Mouse (Mus musculus): ENCODE data around the gene Dlg5.

The Dlg5 gene

DNA sequence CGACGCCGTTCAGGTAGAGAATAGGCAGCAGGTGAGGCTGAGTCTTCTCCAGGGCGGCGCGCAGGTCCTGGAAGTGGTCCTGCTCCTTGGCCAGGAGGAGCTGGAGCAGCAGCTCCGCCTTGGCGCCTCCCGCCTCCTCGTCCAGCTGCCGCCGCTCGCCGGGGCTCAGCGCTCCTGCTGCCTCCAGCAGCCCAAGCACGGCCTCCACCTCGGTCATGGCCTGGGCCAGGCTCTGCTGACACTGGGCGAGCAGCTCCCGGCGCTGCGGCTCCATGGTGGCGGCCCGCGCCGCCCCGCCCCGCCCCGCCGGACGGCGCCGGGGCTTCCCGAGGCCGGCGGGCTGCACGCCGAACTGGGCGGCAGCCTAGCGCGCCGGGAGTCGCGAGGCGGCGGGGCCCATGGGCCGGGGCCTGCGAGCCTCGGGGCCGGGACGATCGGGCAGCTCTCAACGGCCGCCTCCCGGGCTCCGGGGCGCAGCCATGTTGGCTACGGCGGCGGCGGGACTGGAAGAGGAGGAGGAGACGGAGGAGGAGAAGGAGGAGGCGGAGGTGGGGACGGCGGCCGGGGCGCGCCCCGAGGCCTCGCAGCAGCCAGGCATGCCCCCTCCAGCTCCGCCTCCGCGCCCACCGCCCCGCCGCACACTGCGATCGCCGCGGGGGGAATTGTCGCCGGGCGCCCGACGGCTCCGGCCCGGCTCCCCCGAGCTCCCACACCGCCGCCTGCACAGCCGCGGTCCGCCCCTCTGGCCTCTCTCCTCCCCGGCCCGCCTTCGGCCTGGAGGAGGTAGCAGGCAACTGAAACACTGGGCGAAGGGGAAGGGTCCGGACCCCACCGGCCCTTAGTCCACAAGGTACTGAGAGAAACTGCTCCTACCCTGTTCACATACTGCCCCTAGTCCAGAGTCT lies at the start of gene Dlg5:
TSS of gene Dlg5 (minus strand) at position 744 of the 905 bp plus-strand sequence.
- no peak for DNase-seq (ENCODE audit: low read depth, low spot score)

DNA sequence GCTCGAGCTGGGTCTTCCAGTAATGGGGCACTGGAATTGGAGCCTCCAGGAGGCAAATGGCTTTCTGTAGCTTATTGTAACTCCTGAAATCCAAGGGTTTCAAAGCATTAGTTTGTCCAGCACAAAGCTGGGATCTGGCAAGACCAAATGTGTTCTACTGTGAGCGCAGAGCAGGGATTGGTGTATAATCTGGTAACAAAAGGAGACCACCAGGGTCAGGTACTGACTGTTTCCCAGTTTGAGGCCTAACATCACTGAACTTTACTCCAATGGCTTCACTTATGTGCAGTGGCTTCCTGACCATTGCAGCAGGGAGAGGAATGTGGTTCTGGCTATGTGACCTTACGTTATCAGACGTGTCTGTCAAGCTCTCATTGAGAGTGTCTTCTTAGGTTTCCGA lies 47.9 kb upstream of the Dlg5 start:
- no peak for DNase-seq (ENCODE audit: low read depth, low spot score)

DNA sequence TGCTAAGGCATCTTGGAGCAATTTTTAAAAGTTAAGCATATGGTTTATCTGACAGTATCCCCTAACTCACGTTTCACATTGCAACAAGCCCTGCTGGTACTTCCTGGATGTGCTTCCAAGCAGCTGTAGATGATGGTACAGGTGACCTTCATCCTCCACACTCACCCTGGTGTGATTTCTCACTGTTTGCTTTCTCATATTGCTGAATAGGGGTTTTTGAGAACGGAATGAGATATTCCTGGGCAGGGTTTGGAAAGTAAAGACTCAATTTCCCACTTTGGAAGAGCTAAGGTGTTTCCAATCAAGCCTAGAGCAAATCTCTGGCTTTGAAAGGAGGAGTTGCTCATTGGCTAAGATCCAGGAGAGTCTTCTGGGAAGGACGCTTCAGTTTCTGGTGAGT lies 47.2 kb upstream of the Dlg5 start, which contains the start of gene E330034G19Rik:
TSS of gene E330034G19Rik (plus strand) at position 301 of the 400 bp plus-strand sequence.
- no peak for DNase-seq (ENCODE audit: low read depth, low spot score)

DNA sequence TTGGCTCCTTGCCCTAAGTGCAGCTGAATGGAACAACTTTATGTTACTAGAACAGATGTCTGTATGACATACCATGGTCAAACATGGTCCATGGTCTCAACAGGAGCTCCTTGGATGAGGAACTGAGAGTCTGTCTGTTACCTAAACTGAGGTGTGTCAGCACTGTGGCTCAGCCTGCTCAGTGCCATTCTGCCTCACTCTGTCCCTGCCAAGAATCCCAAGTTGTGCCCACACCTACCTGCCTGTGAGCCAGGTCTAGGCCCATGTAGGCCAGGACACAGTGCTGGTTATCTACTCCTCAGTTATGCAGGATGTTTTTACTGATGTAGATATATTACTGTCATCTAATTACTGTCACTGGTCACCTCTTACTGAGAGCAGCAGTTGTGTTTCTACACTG lies 45.0 kb upstream of the Dlg5 start:
- DNase-seq (ENCODE audit: low read depth, low spot score) = no peak

DNA sequence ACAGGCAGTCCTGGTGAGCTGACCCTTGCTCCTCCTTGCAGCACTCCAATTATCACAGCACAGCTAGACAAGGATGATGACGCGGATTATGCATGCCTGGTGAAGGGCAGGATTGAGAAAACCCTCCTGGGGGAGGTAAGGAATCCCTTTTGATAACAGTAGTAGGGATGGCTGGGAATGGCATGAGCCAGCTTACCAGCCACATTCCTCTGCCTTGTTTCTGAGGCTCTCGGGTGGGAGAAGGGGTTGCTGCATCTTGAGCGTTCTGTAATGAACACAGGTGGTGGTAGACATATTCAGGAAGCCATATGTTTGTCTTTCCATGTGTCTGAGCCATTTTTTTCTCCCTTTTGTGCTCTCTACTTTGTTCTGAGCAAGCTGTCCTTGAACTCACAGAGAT lies 40.4 kb upstream of the Dlg5 start:
- no peak for DNase-seq (ENCODE audit: low read depth, low spot score)

DNA sequence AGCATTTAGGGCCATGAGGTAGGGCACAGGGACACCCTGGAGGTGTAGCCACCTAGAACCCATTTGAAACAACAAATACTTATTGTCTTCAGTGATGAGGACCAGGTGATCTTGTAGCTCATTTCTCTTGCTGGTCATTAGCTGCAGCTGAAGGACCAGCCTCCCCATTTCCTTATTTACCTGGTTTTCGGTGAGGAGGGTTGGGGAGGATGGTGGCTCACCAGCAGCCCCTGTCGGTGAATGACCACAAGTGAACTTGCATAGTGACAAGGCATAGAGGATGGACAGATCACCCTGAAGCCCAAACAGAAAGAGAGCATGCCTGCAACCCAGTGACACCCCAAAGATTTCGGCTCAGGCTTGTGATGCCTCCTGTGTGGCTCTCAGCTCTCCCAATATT lies 36.6 kb upstream of the Dlg5 start:
- DNase-seq (ENCODE audit: low read depth, low spot score) = no peak

DNA sequence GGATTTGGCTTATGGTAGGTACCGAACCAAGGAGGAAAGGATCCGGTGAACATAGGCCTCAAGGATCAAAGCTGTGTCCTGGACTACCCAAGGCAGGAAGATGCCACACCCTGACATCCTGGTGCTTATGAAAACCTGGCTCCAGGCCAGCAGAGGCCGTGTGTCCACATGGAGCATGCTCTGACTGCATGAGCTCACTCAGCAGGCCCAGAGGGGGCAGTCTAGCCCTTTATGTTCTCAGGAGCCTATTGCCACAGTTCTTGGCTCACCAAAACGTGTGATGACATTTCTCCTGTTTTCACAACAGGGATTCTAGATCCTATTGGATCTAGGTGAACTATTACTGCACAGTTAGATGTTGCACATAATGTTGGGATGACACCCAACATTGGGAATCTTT lies 35.6 kb upstream of the Dlg5 start:
- no peak for DNase-seq (ENCODE audit: low read depth, low spot score)

DNA sequence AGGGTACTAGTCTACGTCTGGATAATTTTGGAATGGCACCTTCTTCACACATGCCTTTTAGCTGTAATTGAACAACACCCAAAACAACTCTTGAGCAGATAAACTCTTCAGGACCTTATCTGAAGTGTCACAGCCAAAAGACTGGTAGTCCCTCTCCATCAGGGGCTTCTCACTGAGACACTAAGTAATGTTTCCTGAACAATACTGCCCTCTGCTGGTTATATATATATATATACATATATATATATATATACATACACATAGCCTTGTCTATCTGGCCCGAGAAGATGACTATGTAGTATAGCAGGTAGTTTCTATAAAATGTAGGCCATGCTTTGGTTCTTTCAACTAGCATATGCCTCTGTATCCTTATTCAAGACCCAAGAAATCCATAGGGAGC lies 29.8 kb upstream of the Dlg5 start:
- DNase-seq (ENCODE audit: low read depth, low spot score) = no peak

DNA sequence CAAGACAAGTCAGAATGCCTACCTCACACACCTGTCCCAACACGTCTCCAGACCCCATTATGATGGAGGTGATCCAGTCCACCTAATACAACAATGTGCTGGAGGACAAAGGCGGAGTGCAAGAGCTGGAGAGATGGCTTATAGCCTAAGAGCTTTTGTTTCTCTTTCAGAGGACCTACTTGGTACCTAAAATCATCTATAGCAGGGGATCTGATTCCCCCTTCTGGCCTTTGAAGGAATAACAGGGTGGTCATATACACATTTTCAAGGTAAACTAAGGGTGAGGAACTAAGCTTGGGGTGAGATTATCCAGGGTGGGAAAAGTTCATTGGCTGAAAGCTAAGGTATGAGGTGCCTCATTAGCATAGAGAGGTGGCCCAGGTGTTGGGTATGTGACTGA lies 27.9 kb upstream of the Dlg5 start:
- DNase-seq (ENCODE audit: low read depth, low spot score) = no peak

DNA sequence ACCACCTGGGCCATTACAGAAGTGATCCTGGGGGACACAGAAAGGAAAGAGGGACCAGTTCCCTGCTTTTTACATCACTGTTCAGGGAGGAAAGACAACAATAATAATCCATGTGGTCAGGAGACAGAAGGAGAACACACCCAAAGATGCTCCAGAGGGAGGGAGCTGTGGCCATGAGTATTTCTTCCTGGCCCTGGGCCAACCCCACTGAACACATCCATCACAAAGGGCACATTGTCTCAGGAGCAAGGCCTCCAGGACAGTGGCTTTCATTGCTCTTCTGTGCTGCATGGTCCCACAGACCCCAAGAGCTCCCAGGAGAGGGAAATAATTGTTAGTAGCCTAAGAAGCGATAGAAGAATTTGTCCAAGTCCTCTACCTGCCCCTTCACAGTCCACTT lies 23.9 kb upstream of the Dlg5 start:
- DNase-seq (ENCODE audit: low read depth, low spot score) = no peak

DNA sequence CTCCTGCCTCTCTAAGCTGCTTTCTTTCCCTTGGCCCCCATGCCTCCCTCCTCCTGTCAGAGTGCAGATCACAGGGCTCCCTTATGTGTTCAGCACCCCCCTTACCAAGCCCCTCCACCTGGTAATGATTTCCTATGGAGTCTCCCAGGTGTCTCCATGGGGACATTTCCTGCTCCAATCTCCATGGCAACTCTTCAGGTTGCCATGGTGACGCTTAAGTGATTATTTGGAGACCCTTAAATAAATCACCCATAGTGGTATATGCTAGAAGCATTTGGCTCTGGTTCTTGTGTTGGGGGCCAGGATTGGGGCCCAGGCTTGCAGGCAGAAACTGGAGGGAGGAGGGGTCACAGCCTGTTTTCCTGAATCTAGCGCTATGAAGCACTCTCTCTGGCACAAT lies 17.2 kb upstream of the Dlg5 start:
- no peak for DNase-seq (ENCODE audit: low read depth, low spot score)

DNA sequence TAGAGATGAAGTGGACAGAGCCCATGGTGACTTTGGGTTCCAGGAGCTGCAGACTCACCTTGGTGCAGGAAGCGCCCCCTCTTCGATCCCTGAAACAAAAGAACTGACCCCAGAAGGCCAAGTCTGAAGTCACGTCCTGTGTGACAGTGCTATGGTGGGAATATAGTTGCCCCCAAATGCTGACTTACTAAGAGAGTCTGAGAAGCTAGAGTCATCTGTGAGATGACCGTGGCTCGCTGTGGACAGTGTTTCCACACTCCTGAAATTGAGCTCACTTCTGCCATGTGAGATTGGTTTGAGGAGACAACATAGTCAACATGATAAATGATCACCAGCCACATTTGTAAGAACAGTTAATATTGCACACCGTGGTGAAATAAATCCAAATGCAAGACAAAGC lies 16.7 kb upstream of the Dlg5 start:
- no peak for DNase-seq (ENCODE audit: low read depth, low spot score)

DNA sequence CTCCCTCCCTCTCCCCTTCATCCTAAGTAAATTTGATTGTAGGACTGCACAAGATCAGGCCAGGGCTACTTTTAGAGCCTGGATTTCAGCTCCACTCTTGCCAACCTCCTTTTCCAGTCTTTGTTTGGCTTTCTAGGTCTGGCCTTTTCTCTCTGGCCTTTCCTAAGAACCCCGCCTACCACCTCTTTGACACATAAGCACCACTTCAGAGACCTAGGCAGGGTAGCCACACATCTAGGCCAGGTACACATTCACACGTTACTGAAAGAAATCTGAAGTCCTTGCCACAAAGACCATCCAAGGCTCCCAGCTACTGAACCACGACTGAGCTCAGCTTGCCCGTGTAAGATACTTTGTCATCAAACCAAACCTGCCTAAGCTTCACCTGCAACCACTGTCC lies 14.7 kb upstream of the Dlg5 start:
- no peak for DNase-seq (ENCODE audit: low read depth, low spot score)

DNA sequence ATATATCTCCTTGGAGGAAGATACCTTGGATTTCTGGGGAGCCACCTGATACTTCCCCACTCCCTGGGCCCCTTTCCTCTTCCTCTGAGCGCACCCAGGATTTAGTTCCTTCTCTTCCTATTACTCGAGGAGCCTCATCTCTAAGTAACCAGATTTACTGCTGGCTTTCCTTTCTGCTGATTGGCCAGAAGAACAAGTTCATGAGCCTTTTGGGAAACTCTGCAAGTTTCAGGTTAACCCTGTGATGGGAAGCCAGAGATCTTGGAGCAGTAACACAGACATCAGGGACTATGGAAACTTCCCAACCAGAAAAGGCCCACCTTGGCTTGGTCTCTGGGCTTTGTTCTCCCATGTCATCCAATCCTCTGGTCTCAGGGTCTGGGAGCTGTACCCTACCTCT lies 10.2 kb upstream of the Dlg5 start:
- no peak for DNase-seq (ENCODE audit: low read depth, low spot score)

DNA sequence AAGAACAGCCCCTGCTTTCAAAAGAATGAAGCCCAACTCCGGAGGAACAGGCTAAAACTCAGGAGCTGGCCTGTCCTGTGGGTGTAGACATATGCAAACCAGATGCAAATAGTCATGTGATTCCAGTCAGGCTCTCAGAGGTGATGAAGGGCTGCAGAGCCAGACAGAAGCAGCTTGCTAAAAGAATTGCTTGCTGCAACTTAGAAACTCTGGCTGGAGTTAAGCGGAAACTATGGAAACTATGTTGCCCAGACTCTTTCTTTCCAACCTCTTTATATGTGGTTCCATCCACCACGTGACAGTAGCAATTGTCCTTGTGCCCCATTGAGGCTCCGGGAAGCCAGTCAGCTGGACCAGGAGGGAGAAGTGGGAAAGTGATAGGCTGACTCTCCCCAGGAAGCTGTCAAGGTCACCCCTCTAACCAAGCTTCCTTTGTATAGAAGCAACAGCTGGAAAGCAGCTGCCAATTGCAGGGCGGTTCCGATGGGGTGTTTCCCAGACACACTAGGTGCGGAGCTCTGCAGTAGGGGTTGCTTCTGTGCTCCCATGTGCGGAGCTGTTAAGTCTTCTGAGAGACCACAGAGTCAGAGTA lies 8.0 kb upstream of the Dlg5 start:
- DNase-seq (ENCODE audit: low read depth, low spot score) = no peak

DNA sequence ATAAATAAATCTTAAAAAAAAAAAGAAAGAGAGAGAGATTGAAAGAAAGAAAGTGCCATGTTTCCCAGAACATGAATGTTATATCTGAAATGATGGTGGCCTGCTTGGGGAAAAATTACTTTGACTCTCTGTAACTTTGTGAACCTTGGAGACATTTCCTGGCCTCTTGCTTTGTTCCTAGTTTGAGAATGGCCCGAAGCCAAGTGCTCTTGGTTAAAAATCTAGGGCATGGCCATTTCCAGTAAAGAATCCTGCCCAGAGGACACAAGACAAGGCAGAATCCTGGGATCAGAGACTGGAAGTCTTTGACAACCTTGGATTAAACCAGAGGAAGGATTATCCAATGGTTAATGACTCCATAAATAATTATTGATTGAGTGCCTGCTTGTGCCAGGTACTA lies 5.6 kb upstream of the Dlg5 start:
- DNase-seq (ENCODE audit: low read depth, low spot score) = no peak

DNA sequence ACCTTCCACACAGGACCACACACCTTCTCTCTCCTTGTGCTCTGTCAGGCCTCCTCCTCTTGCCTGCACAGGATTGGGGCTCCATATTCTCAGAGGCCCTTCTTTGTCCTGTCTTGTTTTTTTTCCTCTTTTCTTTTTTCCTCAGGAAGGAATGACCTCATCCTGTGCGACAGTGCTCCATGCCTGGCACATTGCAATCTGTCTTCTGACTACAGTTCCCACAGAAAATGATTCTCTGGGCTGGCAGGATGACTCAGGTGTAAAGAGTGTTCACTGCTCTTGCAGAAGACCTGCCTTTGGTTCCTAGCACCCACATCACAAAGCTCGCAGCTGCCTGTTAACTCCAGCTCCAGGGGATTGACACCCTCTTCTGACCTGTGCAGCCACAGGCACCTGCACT lies 4.2 kb upstream of the Dlg5 start:
- no peak for DNase-seq (ENCODE audit: low read depth, low spot score)

DNA sequence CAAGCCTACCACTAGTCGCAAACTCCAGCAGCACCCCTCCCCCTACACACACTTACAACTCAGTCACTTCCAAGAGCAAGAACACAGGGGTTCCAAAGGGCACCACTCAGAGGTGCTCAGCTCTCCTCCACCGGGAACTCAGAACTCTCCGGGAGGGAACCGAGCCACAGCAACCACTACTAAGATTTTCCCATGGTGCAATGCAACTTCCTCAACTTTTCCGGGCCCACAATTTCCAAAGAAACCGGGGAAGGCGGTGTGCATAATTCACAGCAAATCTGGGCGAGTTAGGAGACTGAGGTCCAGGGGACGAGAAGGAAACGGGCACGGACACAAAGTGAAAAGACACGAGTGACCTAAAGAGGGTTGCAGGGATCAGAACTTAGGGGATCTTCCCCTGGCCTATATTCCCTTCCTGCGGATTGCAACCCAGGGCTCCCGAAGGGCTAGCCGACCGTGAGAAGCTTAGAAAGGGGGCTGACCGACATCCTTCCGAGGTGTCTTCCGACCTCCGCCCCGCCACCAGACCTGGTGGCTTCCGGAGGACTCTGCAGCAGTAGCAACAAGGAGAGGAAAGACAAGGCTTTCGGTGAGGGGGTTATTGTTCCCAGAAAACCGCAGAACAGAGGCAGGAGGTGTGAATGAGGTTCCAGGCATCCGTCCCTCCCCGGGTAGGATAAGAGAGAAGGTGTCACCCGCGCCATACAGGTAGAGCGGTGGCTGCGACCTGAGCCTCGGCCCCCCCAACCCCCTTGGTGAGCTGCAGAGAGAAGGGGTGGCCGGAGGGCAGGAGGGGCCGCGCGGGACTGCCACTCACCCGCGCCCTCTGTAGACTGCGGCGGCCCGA lies 1.2 kb downstream of the Dlg5 start:
- no peak for DNase-seq (ENCODE audit: low read depth, low spot score)

DNA sequence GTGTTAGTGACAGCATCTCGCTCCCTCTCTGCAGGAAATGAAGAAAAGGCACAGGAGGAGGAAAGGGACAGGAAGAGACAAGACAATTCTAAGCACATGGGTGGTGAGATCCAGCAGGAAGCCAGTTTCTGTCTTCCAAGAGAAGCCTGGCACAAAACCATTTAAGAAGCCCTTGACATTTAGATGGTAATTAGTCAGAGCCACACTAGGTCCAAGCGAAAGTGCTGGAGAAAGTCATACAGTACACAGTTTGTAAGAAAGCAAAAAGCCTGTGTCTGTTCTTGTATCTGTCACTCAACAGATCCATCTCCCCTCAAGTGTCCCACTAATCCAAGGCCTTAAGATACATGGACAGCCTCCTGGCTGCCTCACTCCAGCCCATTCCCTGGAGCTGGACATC lies 3.7 kb downstream of the Dlg5 start:
- no peak for DNase-seq (ENCODE audit: low read depth, low spot score)

DNA sequence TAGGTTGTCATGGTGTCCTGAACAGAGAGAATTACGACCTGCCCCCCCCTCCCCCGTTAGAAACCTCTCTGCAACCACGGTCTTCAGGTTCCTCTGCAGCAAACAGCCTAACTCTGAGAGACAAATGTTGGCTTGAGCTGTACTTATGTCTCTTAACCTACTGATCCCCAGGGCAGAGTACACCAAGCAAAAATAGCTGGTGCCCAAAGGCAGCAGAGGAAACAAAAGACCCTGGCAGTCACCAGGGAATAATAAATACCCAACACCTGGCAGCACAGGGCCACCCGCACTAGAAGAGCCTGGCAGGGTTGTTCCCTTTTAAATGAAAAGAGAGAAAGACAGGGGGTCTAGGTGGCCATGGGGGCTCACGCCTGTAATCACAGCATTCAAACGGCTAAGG lies 4.9 kb downstream of the Dlg5 start:
- no peak for DNase-seq (ENCODE audit: low read depth, low spot score)

DNA sequence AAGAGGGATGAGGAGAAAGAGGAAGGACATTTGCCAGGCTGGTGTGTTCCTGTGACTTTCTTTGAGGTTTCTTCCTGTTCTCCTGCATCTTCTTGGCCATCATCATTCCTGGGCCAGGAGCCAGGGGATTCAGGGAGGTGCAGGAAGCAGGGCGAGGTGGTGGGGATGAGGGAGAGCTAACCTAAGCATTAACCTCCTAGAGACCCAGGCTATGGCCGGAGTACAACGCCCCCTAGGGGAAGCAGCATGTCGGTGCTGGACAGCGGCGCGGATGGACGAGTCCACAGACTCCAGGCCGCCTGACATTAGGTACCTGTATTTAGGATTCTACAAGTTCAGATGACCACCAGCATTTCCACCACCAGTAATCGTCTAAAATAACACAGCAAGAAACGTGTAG lies 6.1 kb downstream of the Dlg5 start:
- no peak for DNase-seq (ENCODE audit: low read depth, low spot score)

DNA sequence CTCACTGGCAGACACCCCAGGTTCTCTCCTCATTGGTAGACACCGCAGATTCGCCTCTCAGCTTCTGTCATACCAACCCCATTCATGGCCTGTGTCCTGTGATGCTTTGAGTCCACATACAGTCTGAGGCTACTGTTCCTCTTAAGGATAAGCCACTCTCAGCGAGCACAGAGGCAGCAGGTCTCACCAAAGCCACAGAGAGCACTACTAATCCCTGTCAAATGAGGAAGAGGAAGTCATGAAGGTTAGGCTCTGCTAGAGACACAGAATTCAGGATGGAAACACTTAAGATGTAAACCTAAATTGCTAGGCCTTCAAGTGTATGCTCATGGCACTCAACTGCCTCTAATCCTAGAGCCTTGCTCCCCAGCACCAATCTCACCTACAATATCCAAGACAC lies 9.8 kb downstream of the Dlg5 start:
- no peak for DNase-seq (ENCODE audit: low read depth, low spot score)

All from CD4-positive, CD25-positive, alpha-beta regulatory T cell, adult 2 months (primary cell).